Comparison of ENCODE assay signal across 17 mouse cellular contexts in genomic region chr7:37608556-37608955, GRCm38 (mm10).
"Had no signal": no experiment of that assay in that cellular context is flagged by ENCODE, and none has a peak within 500 bp of the region (broad histone marks: within the 10 kb centered on the region; RNA-seq: fewer than 3 reads in every experiment).

No protein-coding gene starts in this region.

- DNase-seq: retina, postnatal 1 day; right cerebral cortex, adult 18-20 months; right cerebral cortex, postnatal 14 days; right cerebral cortex, postnatal 25 days; right cerebral cortex, postnatal 4 days; spleen, adult 18-20 months; thymus, adult 18-20 months; thymus, adult 2 months; thymus, postnatal 14 days; thymus, postnatal 25 days; thymus, postnatal 36 days; thymus, postnatal 4 days had no signal

- H3K9me3 ChIP-seq: neural tube, embryonic 12.5 days; neural tube, embryonic 13.5 days; neural tube, embryonic 15.5 days; stomach, embryonic 15.5 days had no signal

- H3K27me3 ChIP-seq: neural tube, embryonic 12.5 days; neural tube, embryonic 13.5 days; neural tube, embryonic 15.5 days; stomach, embryonic 15.5 days had no signal

- H3K36me3 ChIP-seq: neural tube, embryonic 15.5 days; stomach, embryonic 15.5 days had no signal

- H3K4me3 ChIP-seq: neural tube, embryonic 12.5 days; neural tube, embryonic 13.5 days; neural tube, embryonic 15.5 days; stomach, embryonic 15.5 days had no signal

- H3K27ac ChIP-seq: neural tube, embryonic 12.5 days; neural tube, embryonic 13.5 days; neural tube, embryonic 15.5 days; stomach, embryonic 15.5 days; stomach, postnatal 0 days had no signal

- H3K4me1 ChIP-seq: neural tube, embryonic 12.5 days; neural tube, embryonic 15.5 days; stomach, embryonic 15.5 days had no signal
